Mouse (Mus musculus) myocyte (in vitro differentiated cells): ENCODE measurements at regions not wholly inside any gene's neighbourhood (a gene's known extent, or its start where the extent isn't known, plus 50 kb on each side); places are given as distances from the start of the nearest gene placed in this dataset.

ENCODE experiments used
- H3K27me3 ChIP-seq: one replicate; pipeline ENCODE4 v1.6.1; 2011; ENCODE audit not compliant: control insufficient read depth, insufficient read depth, insufficient read length
- H3K36me3 ChIP-seq: one replicate; pipeline ENCODE4 v1.6.1; 2011; ENCODE audit not compliant: control insufficient read depth, insufficient read depth
- H3K4me2 ChIP-seq: one replicate; pipeline ENCODE4 v1.6.1; 2011; ENCODE audit warnings: low read depth, control low read depth
- H3K4me3 ChIP-seq: one replicate; pipeline ENCODE4 v1.5.1; 2011; ENCODE audit warnings: mild to moderate bottlenecking, control low read depth, moderate library complexity
- H3K79me2 ChIP-seq: one replicate; pipeline ENCODE4 v1.6.1; 2011; ENCODE audit not compliant: control insufficient read depth, insufficient read depth
- H3ac ChIP-seq: one replicate; pipeline ENCODE4 v1.6.1; 2011; ENCODE audit not compliant: control insufficient read depth, insufficient read length
- CEBPB ChIP-seq: IDR thresholded peaks from 2 replicates; pipeline ENCODE4 v1.6.1; 2011; ENCODE audit warnings: mild to moderate bottlenecking, moderate library complexity; ENCODE audit not compliant: poor library complexity, insufficient read depth, severe bottlenecking
- E2F4 ChIP-seq: IDR thresholded peaks from one replicate; pipeline ENCODE4 v1.6.1; 2011; ENCODE audit warnings: mild to moderate bottlenecking, control low read depth, moderate library complexity; ENCODE audit not compliant: insufficient read depth
- MAX ChIP-seq: IDR thresholded peaks from one replicate; pipeline ENCODE4 v1.6.1; 2011; ENCODE audit warnings: low read depth, mild to moderate bottlenecking, control low read depth
- MYOD1 ChIP-seq, 3 experiments: IDR thresholded peaks; one replicate each; pipeline ENCODE4 v1.6.1; 2011; ENCODE audit warnings: control low read depth in 2 of 3, low read depth in 2 of 3, mild to moderate bottlenecking in 2 of 3, moderate library complexity in 1 of 3; ENCODE audit not compliant: insufficient read length in 2 of 3, control insufficient read depth in 1 of 3
- MYOG ChIP-seq, 3 experiments: IDR thresholded peaks; one replicate each; pipeline ENCODE4 v1.6.1; 2011; ENCODE audit warnings: control low read depth in 2 of 3, low read depth in 2 of 3, mild to moderate bottlenecking in 2 of 3; ENCODE audit not compliant: insufficient read length in 2 of 3, control insufficient read depth in 1 of 3, insufficient read depth in 1 of 3
- POLR2A ChIP-seq: IDR thresholded peaks from one replicate; pipeline ENCODE4 v1.6.1; 2011; ENCODE audit warnings: low read depth, mild to moderate bottlenecking, control low read depth, moderate library complexity; ENCODE audit not compliant: insufficient read length
- POLR2AphosphoS2 ChIP-seq: IDR thresholded peaks from one replicate; pipeline ENCODE4 v1.6.1; 2011; ENCODE audit warnings: low read depth, control low read depth; ENCODE audit not compliant: insufficient read length
- REST ChIP-seq: IDR thresholded peaks from one replicate; pipeline ENCODE4 v1.6.1; 2011; ENCODE audit warnings: mild to moderate bottlenecking, control low read depth, moderate library complexity; ENCODE audit not compliant: insufficient read depth, insufficient read length
- SRF ChIP-seq: IDR thresholded peaks from one replicate; pipeline ENCODE4 v1.6.1; 2011; ENCODE audit warnings: low read depth; ENCODE audit not compliant: control insufficient read depth, insufficient read length
- TCF12 ChIP-seq: IDR thresholded peaks from one replicate; pipeline ENCODE4 v1.6.1; 2011; ENCODE audit warnings: mild to moderate bottlenecking, control low read depth; ENCODE audit not compliant: poor library complexity, insufficient read depth, severe bottlenecking
- TCF3 ChIP-seq: IDR thresholded peaks from one replicate; pipeline ENCODE4 v1.6.1; 2011; ENCODE audit warnings: low read depth, control low read depth; ENCODE audit not compliant: insufficient read length
- USF1 ChIP-seq: IDR thresholded peaks from one replicate; pipeline ENCODE4 v1.6.1; 2011; ENCODE audit warnings: low read depth, mild to moderate bottlenecking, control low read depth, moderate library complexity

- Histone ChIP-seq H3K4me2 (no peak overlapping the region), H3K27me3 (no peaks in the 10 kb centered on the region), H3K4me3 (no peak overlapping the region), H3K79me2 (no peaks in the 10 kb centered on the region), H3ac (no peak overlapping the region), H3K36me3 (no peaks in the 10 kb centered on the region)
- TF ChIP-seq POLR2AphosphoS2 (no peak), REST (no peak), USF1 (no peak)
These were observed 133.8 kb upstream of the Med13l start for GRCm38 (mm10) chr5:118426673-118427072.

- H3K79me2 ChIP-seq = no peaks in the 10 kb centered on the region
- H3K36me3 ChIP-seq = no peaks in the 10 kb centered on the region
- TF ChIP-seq POLR2A (no peak), SRF (no peak), TCF12 (no peak), MYOG (IDR thresholded peaks at IDR 0.05; ENCODE audit: control insufficient read depth in 1 of 3, insufficient read depth in 1 of 3, insufficient read length in 2 of 3, low read depth in 2 of 3) (no peak), MAX (no peak), TCF3 (no peak), USF1 (no peak), E2F4 (no peak), REST (no peak), CEBPB (no peak), POLR2AphosphoS2 (no peak), MYOD1 (IDR thresholded peaks at IDR 0.05; ENCODE audit: control insufficient read depth in 1 of 3, insufficient read length in 2 of 3, low read depth in 2 of 3) (no peak)
- H3K27me3 ChIP-seq = no peaks in the 10 kb centered on the region
- H3K4me3 ChIP-seq = no peak overlapping the region
- H3ac ChIP-seq = no peak overlapping the region
- no peak overlapping the region for H3K4me2 ChIP-seq
These were observed 132.0 kb upstream of the Med13l start for GRCm38 (mm10) chr5:118428323-118429095.

GRCm38 (mm10) chr5:118433599-118433998 is 126.9 kb upstream of the Med13l start:
- TF ChIP-seq CEBPB (no peak), TCF3 (no peak), MYOD1 (IDR thresholded peaks at IDR 0.05; ENCODE audit: control insufficient read depth in 1 of 3, insufficient read length in 2 of 3, low read depth in 2 of 3) (no peak), E2F4 (no peak), POLR2AphosphoS2 (no peak), SRF (no peak), USF1 (no peak), POLR2A (no peak), TCF12 (no peak), REST (no peak), MAX (no peak), MYOG (IDR thresholded peaks at IDR 0.05; ENCODE audit: control insufficient read depth in 1 of 3, insufficient read depth in 1 of 3, insufficient read length in 2 of 3, low read depth in 2 of 3) (no peak)
- Histone ChIP-seq H3ac (no peak overlapping the region), H3K4me2 (no peak overlapping the region), H3K27me3 (no peaks in the 10 kb centered on the region), H3K79me2 (no peaks in the 10 kb centered on the region), H3K36me3 (no peaks in the 10 kb centered on the region), H3K4me3 (no peak overlapping the region)

- Histone ChIP-seq H3K4me3 (no peak overlapping the region), H3K79me2 (no peaks in the 10 kb centered on the region), H3K36me3 (no peaks in the 10 kb centered on the region), H3ac (no peak overlapping the region), H3K27me3 (no peaks in the 10 kb centered on the region), H3K4me2 (no peak overlapping the region)
- no peak for TF ChIP-seq USF1
- TF ChIP-seq TCF3 = no peak
- TF ChIP-seq MAX = no peak
- TF ChIP-seq POLR2AphosphoS2 = no peak
- TF ChIP-seq SRF = no peak
- no peak for TF ChIP-seq REST
- no peak for TF ChIP-seq TCF12
- no peak for TF ChIP-seq MYOG (IDR thresholded peaks at IDR 0.05; ENCODE audit: control insufficient read depth in 1 of 3, insufficient read depth in 1 of 3, insufficient read length in 2 of 3, low read depth in 2 of 3)
- TF ChIP-seq POLR2A = no peak
- TF ChIP-seq CEBPB = no peak
- no peak for TF ChIP-seq E2F4
- TF ChIP-seq MYOD1 (IDR thresholded peaks at IDR 0.05; ENCODE audit: control insufficient read depth in 1 of 3, insufficient read length in 2 of 3, low read depth in 2 of 3) = no peak
These were observed 125.5 kb upstream of the Med13l start for GRCm38 (mm10) chr5:118434718-118435555.
